Mouse (Mus musculus): Measurements from ENCODE around the gene Zbtb20.

Zbtb20 gene

DNA sequence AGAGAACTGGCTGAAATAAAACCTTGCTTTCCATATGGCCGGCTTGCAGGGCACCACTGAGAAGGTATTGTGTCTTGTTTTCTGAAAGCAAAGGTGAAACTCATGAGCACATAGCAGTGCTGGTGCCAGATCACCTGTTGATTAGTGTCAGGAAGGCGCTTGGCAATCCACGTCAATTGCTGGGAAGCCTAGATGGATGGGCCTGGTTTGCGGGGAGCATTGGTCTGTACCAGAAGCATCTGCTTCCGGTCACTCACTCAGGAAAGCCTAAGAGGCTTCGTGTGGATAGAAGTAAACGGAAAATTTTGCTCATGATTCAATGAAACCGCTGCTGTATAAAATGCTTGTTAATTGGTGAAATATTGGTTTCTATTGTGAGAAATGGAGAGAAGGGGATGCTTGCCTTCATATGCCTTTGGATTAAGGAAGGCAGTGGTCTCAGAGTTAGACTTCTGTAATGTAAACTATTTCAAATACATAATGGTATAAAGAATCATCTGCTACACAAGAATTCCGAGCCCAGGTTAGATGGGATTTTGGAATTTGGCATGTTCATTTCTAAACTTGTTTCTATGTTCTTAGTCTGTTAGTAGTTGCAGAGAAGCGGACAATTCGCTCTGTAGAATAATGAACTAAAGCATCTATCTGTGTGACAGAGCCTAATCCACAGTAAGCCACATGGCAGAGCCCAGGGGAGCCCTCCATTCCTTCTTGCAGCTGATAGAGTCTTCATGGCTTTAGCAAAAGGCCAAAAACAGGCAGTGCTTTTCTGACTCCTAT, 521.4 kb downstream of the Zbtb20 start:
- in situ Hi-C loops (cut with MboI, MseI) = no loop called here

- in situ Hi-C loops (cut with MboI, MseI) = no loop called here
Observed at GRCm38 (mm10) chr16:43397629-43398323, 522.1 kb downstream of the Zbtb20 start.

DNA sequence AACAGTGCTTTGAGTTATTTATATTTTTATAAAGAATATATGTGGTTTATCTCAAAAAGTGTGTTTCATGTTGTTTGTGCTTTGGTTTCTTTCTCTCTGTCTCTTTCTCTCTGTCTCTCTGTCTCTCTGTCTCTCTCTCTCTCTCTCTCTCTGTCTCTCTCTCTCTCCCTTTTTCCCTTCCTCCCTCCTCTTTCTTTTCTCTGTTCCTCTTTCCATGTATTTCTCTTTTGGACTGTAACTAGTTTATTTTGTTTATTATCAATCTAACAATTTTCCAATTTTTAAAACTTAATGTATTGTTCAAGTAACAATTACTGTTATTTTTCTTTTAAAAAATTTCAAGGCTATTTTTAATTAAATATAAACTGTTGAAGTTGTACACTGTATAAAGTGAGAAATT, 523.7 kb downstream of the Zbtb20 start:
- in situ Hi-C loops (cut with MboI, MseI) = no loop called here

DNA sequence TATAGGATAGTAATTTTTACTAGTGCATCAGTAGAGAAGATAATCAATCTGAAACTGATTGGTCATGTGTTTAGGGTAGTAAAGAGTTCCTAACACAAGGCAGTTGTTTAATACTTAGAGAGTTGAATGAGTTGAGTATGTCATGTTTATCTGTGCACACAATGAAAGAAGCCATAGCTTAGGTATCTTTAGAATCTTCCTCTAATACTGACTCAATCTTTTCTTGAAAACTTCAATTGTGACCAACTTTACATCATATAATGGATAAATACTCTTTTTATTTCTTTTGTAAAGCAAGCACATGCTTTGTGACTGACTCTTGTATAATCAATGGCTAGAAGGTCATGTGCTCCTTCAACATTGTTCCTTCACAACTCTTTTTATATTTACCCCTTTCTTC, 524.4 kb downstream of the Zbtb20 start:
- in situ Hi-C loops (cut with MboI, MseI) = no loop called here

DNA sequence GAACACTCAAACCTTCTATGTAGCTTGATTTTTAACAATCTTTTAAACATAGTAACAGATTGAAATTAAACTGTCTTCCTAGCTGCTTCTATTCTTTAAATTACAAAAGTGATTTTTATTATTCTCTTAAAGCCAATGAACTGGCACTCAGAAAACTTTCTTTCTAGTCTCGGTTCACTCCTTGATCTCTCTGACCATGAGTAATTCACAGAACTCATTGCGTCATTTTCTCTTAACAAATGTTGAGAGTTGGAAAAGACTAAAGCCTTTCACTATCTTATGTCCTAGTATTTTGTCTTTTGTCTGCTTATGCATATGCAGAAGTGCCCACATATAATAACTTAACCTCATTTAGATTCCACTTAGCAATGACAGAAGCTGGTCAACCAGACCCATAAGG, 525.3 kb downstream of the Zbtb20 start:
- in situ Hi-C loops (cut with MboI, MseI) = no loop called here

DNA sequence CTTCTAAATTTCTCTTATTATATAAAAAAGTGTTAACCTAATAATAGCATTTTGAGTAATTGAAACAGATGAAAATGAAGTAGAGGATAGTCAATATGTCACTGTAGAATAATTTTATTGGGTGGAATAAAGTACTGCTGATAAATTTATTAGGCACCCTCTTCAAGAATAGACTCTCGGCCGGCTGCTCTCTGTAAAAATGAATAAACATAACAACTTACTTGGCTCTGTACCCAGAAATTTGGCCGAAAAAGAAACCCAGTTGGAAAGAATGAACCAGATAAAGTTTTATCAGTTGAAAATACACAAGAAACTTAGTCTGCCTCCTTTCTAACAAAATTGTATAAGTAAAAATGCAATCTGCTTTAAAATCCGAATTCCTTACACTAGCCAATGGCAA, 527.2 kb downstream of the Zbtb20 start:
- in situ Hi-C loops (cut with MboI, MseI) = no loop called here

GRCm38 (mm10) chr16:43405089-43405488, 529.4 kb downstream of the Zbtb20 start:
- in situ Hi-C loops (cut with MboI, MseI) = no loop called here

- in situ Hi-C loops (cut with MboI, MseI) = no loop called here
Observed at GRCm38 (mm10) chr16:43407594-43408142, 532.0 kb downstream of the Zbtb20 start.

DNA sequence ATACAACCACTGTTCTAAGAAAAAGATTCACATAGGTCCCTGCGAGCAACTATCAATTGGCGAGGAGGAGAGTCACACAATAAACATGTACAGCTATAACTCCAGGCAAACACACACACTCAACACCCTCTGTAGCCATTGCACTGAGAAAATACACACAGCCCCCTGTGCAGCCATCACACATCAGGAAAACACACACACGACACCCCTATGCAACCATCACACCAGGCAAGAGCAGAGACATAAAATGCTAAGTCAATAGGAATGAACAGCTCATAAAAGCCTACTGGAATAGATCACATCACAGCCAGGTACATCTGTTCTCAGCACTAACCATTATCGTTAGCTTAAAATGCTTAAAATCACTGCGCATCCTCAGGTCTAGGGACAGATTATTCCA, 532.9 kb downstream of the Zbtb20 start:
- in situ Hi-C loops (cut with MboI, MseI) = no loop called here

DNA sequence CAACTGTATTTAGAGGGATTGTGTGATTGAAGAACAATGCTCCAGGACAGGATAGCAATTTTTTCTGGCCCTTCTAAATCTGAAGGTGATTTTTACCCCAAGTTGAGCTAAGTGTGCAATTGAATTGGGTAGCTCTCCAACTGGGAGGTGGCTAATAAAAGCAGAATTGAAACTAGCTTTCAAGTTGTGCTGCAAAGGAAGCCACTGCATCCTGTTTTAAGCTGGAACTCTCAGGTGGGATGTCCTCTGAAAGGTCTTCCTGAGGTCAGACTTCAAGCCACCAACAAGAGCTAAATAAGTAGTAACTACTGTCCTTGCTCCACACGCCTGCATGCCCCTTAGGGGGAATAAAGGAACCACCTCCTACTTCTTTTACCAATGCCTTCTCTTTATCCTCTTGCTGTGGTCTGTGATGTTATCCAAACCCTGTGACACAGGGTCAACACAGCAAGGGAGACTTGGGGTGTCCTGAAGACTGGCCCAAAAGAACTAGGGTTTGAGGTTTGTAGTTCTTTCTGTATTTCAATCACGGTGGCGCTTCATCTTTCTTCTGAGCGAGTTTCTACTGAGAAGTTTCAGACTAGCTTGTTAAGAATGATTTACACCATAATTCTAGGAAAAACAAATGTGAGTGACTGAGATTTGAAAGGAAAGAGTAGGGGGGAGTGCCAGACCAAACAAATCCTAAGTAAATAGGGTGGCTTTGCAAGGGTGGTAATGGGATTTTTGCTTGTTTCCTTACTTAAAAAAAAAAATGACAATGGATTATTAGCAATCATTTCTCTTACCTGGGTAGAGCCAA, 533.6 kb downstream of the Zbtb20 start:
- in situ Hi-C loops (cut with MboI, MseI) = no loop called here

DNA sequence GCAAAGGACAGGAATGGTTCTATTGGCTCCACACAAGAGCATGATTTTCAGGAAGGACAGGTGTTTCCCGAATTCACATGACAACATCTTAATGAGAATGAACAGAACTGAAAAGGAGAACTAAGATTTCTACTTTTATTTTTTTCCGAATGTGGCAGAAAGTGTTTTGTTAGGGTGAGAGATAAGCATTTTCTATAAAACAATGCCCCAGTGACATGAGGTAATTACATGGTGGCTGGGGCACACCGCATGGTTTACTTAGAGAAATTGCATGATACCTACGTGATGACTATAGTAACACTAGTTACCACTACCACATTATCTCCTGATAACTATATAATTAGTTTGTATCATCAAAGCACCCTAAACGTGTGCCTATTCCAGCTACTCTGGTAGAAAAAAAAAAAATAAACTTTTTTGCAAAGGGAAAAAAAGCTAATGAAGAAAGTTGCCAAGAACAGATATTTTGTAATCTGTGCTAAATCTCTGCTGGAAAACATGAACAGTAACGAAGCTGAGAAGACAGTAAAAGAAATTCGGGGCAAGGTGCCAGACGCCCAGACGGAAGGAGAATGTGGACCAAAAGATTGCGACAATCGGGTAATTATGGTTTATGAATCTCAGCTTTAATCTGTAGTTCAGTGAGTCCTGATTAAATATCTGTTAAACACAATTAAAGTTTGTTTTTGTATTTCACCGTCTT, 534.4 kb downstream of the Zbtb20 start:
- in situ Hi-C loops (cut with MboI, MseI) = no loop called here

DNA sequence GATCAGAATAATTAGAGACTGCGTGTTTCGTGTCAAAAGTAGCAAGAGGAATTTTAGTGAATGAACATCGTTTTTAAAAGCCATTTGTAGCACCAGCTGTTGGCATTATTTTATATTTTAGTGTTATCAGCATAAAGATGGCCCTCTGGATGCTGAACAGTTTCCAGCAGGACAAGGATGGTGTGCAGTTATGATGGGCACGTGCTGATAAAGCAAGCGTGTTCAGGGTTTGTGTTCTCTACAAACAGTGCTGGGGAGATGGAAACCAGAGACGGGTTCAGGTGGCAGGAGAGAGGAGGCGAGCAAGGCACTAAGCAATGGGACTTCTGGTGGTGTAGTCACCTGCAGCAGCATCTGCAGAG, 534.9 kb downstream of the Zbtb20 start:
- in situ Hi-C loops (cut with MboI, MseI) = no loop called here

DNA sequence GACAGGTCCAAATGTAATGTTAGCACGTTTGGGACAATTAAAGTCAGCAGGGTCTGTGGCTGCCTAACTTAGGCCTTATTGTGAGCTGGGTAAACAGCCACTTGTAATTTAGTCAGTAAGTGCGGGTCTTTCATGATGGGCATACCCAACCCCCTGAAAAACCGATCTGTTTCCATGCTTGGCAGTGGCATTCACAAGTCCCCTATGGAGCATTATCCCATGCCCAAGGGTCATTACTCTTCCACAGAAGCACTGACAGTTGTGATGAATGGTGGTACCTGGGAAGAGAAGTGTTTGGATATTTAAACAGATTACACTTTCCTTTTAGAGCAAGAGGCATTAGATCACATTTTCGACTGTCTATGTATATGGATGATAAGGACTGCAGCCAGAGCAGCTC, 540.2 kb downstream of the Zbtb20 start:
- in situ Hi-C loops (cut with MboI, MseI) = no loop called here

GRCm38 (mm10) chr16:43419923-43420322, 544.2 kb downstream of the Zbtb20 start:
- in situ Hi-C loops (cut with MboI, MseI) = no loop called here

- in situ Hi-C loops (cut with MboI, MseI) = no loop called here
Observed at GRCm38 (mm10) chr16:43428955-43429354, 553.3 kb downstream of the Zbtb20 start.

- in situ Hi-C loops (cut with MboI, MseI) = no loop called here
Observed at GRCm38 (mm10) chr16:43430030-43430429, 554.3 kb downstream of the Zbtb20 start.

- in situ Hi-C loops (cut with MboI, MseI) = no loop called here
Observed at GRCm38 (mm10) chr16:43431514-43432371, 556.1 kb downstream of the Zbtb20 start.

- in situ Hi-C loops (cut with MboI, MseI) = no loop called here
Observed at GRCm38 (mm10) chr16:43434941-43435340, 559.3 kb downstream of the Zbtb20 start.

- in situ Hi-C loops (cut with MboI, MseI) = no loop called here
Observed at GRCm38 (mm10) chr16:43438878-43439371, 563.2 kb downstream of the Zbtb20 start.

DNA sequence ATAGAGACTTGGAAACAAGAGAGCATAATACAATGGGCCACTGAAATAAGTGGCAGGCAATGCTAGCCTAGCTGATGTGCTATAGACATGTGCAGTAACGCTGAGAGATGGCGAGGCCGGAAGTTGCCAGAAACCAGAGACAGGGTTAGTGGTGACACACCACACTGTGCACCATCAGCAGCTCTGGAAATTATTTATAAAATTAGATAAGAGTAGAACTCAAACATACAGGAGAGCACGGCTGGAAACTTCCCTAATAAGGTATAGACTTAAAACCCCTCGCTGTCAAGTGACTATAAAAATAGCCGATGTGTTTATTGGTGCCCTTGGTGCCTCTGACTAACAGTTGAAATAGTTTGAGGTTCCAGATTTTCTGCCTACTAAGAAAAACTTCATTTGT, 565.7 kb downstream of the Zbtb20 start:
- in situ Hi-C loops (cut with MboI, MseI) = no loop called here
